Mouse (Mus musculus): ENCODE data around the gene Fbxl20.

GRCm38 (mm10) chr11:98060104-98060692 is 90.0 kb downstream of the Fbxl20 start:
- TF ChIP-seq GATA1 (IDR thresholded peaks at IDR 0.05; ENCODE audit: low read length): no peak
- no peak for TF ChIP-seq TAL1 (IDR thresholded peaks at IDR 0.05; ENCODE audit: low read length)

Measured in erythroblast, embryonic 14.5 days (primary cell).